Mouse (Mus musculus) gastrocnemius, adult 8-10 months (tissue): ENCODE measurements around the gene Nck2. TPM values are rescaled to one million over a fixed set of nuclear protein-coding genes. Genes with fewer than 3 reads are reported as not detected.

Experiments
- DNase-seq, 2 experiments: peaks; one replicate each; pipeline ENCODE4 v3.0.0; 2022; ENCODE audit warnings: low spot score in 2 of 2
- total RNA-seq, 4 experiments: library from RNA; stranded (reverse); gene quantifications; 2 replicates each; pipeline ENCODE4 v1.2.4; 2022

Gene Nck2
- total RNA-seq, 4 experiments from 2014 or later, result 15.5 to 20.4 (median 19.0) TPM

GRCm38 (mm10) chr1:43562002-43562666 lies 117.8 kb downstream of the Nck2 start:
- no peak for DNase-seq

- DNase-seq, result no peak
These were observed 120.9 kb downstream of the Nck2 start for GRCm38 (mm10) chr1:43565260-43565659.

- no peak for DNase-seq
These were observed 122.4 kb downstream of the Nck2 start for GRCm38 (mm10) chr1:43566677-43567377.

GRCm38 (mm10) chr1:43568824-43569223 lies 124.4 kb downstream of the Nck2 start:
- no peak for DNase-seq

GRCm38 (mm10) chr1:43571105-43571504 lies 126.7 kb downstream of the Nck2 start:
- DNase-seq, result no peak

- DNase-seq, result no peak
These were observed 130.5 kb downstream of the Nck2 start for GRCm38 (mm10) chr1:43574793-43575304.

GRCm38 (mm10) chr1:43577371-43577770 lies 133.0 kb downstream of the Nck2 start:
- no peak for DNase-seq

- no peak for DNase-seq
These were observed 139.2 kb downstream of the Nck2 start for GRCm38 (mm10) chr1:43583564-43583963.

- DNase-seq, result no peak
These were observed 144.6 kb downstream of the Nck2 start for GRCm38 (mm10) chr1:43589001-43589400.

- DNase-seq, result no peak
These were observed 145.5 kb downstream of the Nck2 start for GRCm38 (mm10) chr1:43589910-43590309.

GRCm38 (mm10) chr1:43590727-43591126 lies 146.3 kb downstream of the Nck2 start:
- no peak for DNase-seq

- DNase-seq, result no peak
These were observed 148.7 kb downstream of the Nck2 start for GRCm38 (mm10) chr1:43593069-43593468.

GRCm38 (mm10) chr1:43594738-43595137 lies 150.4 kb downstream of the Nck2 start:
- no peak for DNase-seq

- DNase-seq, result no peak
These were observed 153.4 kb downstream of the Nck2 start for GRCm38 (mm10) chr1:43597731-43598130.

GRCm38 (mm10) chr1:43599483-43599882 lies 155.1 kb downstream of the Nck2 start:
- no peak for DNase-seq

- DNase-seq, result no peak
These were observed 156.7 kb downstream of the Nck2 start for GRCm38 (mm10) chr1:43601054-43601453.

GRCm38 (mm10) chr1:43615948-43616347 lies 171.6 kb downstream of the Nck2 start:
- no peak for DNase-seq

Other genes starting within 250 kb of the Nck2 start
- gene Fhl2, start 247.6 kb upstream of the Nck2 start, total RNA-seq, result 1 to 10 TPM; 2.8 to 6.0 (median 3.4) TPM